Mouse (Mus musculus) stomach, embryonic 14.5 days (tissue): ENCODE measurements around the gene Gm10837. TPM values are rescaled to one million over a fixed set of nuclear protein-coding genes. Genes with fewer than 3 reads are reported as not detected.
A peak's percentile ranks its signal among the peaks of the same experiment; 100 is the strongest.
"Not testable (repeated sequence)": the region's sequence is repeated elsewhere in the genome, so short reads cannot be mapped to it uniquely, and the experiment has no call there.

Source experiments
- ATAC-seq: fragments of 200-750 bp; cut with Nextera tagmentation; 2 replicates; pipeline ENCODE4 v1.8.0; 2017; ENCODE audit warnings: low read depth, moderate TSS enrichment; ENCODE audit not compliant: insufficient number of reproducible peaks, insufficient read depth, low FRiP score
- H3K27ac ChIP-seq: fragments of 300-500 bp; sonication (generic); 2 replicates; pipeline ENCODE4 v1.5.1; 2014; ENCODE audit warnings: mild to moderate bottlenecking, low read length, moderate library complexity, mixed read lengths
- H3K27me3 ChIP-seq: fragments of 300-500 bp; sonication (generic); 2 replicates; pipeline ENCODE4 v1.6.1; 2014; ENCODE audit warnings: low read length, control low read depth, mixed read lengths; ENCODE audit not compliant: control insufficient read depth, insufficient read depth
- H3K36me3 ChIP-seq: fragments of 300-500 bp; sonication (generic); 2 replicates; pipeline ENCODE4 v1.6.1; 2014; ENCODE audit warnings: mild to moderate bottlenecking, control low read depth, low read length, moderate library complexity, mixed read lengths; ENCODE audit not compliant: control insufficient read depth, insufficient read depth
- H3K4me1 ChIP-seq: fragments of 300-500 bp; sonication (generic); 2 replicates; pipeline ENCODE4 v1.6.1; 2014; ENCODE audit warnings: low read length, control low read depth, mixed read lengths; ENCODE audit not compliant: control insufficient read depth, insufficient read depth
- H3K4me2 ChIP-seq: fragments of 300-500 bp; sonication (generic); replicated peaks from 2 replicates; pipeline ENCODE4 v1.6.1; 2014; ENCODE audit warnings: low read depth, low read length, control low read depth
- H3K4me3 ChIP-seq: fragments of 300-500 bp; sonication (generic); 2 replicates; pipeline ENCODE4 v1.5.1; 2014; ENCODE audit warnings: low read depth, low read length, control low read depth
- H3K9ac ChIP-seq: fragments of 300-500 bp; sonication (generic); replicated peaks from 2 replicates; pipeline ENCODE4 v1.6.1; 2014; ENCODE audit warnings: low read depth, mild to moderate bottlenecking, control low read depth, low read length, moderate library complexity, mixed read lengths
- H3K9me3 ChIP-seq: fragments of 300-500 bp; sonication (generic); 2 replicates; pipeline ENCODE4 v1.6.1; 2016; ENCODE audit warnings: low read depth, low read length, control low read depth; ENCODE audit not compliant: control insufficient read depth
- WGBS: fragments of 180-500 bp; shearing (Covaris S2); extraction: QIAGEN DNeasy Blood & Tissue Kit; methylation state at CpG from one replicate; pipeline ENCODE4 v1.1.7; 2014; 5-methylcytosine and 5-hydroxymethylcytosine counted together
- polyA plus RNA-seq: library from polyadenylated mRNA; unstranded; fragments of >200 nt; fragmentation: Nextera tagmentation; extraction: Ambion mirVana; gene quantifications from 2 replicates; pipeline ENCODE4 v1.2.1, GENCODE M21; 2014

Gene Gm10837
- polyA plus RNA-seq, 1 experiment from 2014 or later, result not detected

GRCm38 (mm10) chr14:122462689-122463079 is 27.7 kb upstream of the Gm10837 start:
- no peaks in the 10 kb centered on the region for H3K36me3 ChIP-seq
- no peak overlapping the region for H3K27ac ChIP-seq
- no peak for ATAC-seq
- H3K4me2 ChIP-seq, result no peak overlapping the region
- peaks cover 19% of the 10 kb centered on the region for H3K4me1 ChIP-seq
- H3K27me3 ChIP-seq, result peaks cover 51% of the 10 kb centered on the region
- H3K9me3 ChIP-seq, result no peaks in the 10 kb centered on the region
- 11% methylated on average over 17 of the region's 17 CpGs for WGBS
- H3K4me3 ChIP-seq, result no peak overlapping the region
- H3K9ac ChIP-seq, result no peak overlapping the region

- H3K36me3 ChIP-seq, result no peaks in the 10 kb centered on the region
- no peaks in the 10 kb centered on the region for H3K9me3 ChIP-seq
- peaks cover 19% of the 10 kb centered on the region for H3K4me1 ChIP-seq
- peaks cover 52% of the 10 kb centered on the region for H3K27me3 ChIP-seq
- H3K4me2 ChIP-seq, result peak overlapping the region; percentile 82
- H3K9ac ChIP-seq, result no peak overlapping the region
- WGBS, result 1% methylated on average over 40 of the region's 40 CpGs
- no peak overlapping the region for H3K27ac ChIP-seq
- peak overlapping the region; percentile 32 for H3K4me3 ChIP-seq
- ATAC-seq, result peak; percentile 12; the same call in 1 of the 2 replicates
Observed at GRCm38 (mm10) chr14:122463080-122463691, 27.2 kb upstream of the Gm10837 start.

GRCm38 (mm10) chr14:122463734-122464341 is 26.5 kb upstream of the Gm10837 start:
- ATAC-seq, H3K36me3 ChIP-seq, H3K27ac ChIP-seq, H3K9me3 ChIP-seq, H3K9ac ChIP-seq: not testable (repeated sequence)
- Histone ChIP-seq H3K4me1 (peaks cover 19% of the 10 kb centered on the region), H3K4me2 (peak overlapping the region; percentile 82), H3K27me3 (peaks cover 57% of the 10 kb centered on the region), H3K4me3 (peak overlapping the region; percentile 32)
- WGBS, result 0% methylated on average over 57 of the region's 58 CpGs

GRCm38 (mm10) chr14:122464351-122464762 is 26.0 kb upstream of the Gm10837 start:
- ATAC-seq, result no peak
- Histone ChIP-seq H3K36me3 (no peaks in the 10 kb centered on the region), H3K4me2 (peak overlapping the region; percentile 82), H3K27ac (no peak overlapping the region), H3K4me3 (peak overlapping the region; percentile 32), H3K4me1 (peaks cover 19% of the 10 kb centered on the region), H3K27me3 (peaks cover 61% of the 10 kb centered on the region), H3K9ac (no peak overlapping the region), H3K9me3 (no peaks in the 10 kb centered on the region)
- under 1% methylated on average over 58 of the region's 62 CpGs for WGBS

GRCm38 (mm10) chr14:122464763-122465741 is 25.3 kb upstream of the Gm10837 start, which contains the start of gene Zic5:
TSS of gene Zic5 (minus strand) at chr14:122465677.
- Histone ChIP-seq H3K4me1 (peaks cover 19% of the 10 kb centered on the region), H3K9ac (no peak within 1 kb of the TSS), H3K4me3 (peak within 1 kb of the TSS; percentile 32), H3K27ac (no peak within 1 kb of the TSS), H3K4me2 (peak within 1 kb of the TSS; percentile 82), H3K36me3 (no peaks in the 10 kb centered on the region), H3K27me3 (peaks cover 65% of the 10 kb centered on the region), H3K9me3 (no peaks in the 10 kb centered on the region)
- under 1% methylated on average over 41 of the region's 62 CpGs for WGBS
- no peak; the same call in 1 of the 2 replicates for ATAC-seq

GRCm38 (mm10) chr14:122465931-122466490 is 24.4 kb upstream of the Gm10837 start:
- H3K27ac ChIP-seq, result no peak overlapping the region
- H3K9me3 ChIP-seq, result no peaks in the 10 kb centered on the region
- H3K27me3 ChIP-seq, result peaks cover 70% of the 10 kb centered on the region
- no peak overlapping the region for H3K4me3 ChIP-seq
- ATAC-seq, result no peak
- H3K4me1 ChIP-seq, result peaks cover 19% of the 10 kb centered on the region
- WGBS, result 18% methylated on average over 13 of the region's 13 CpGs
- no peak overlapping the region for H3K4me2 ChIP-seq
- H3K36me3 ChIP-seq, result no peaks in the 10 kb centered on the region
- no peak overlapping the region for H3K9ac ChIP-seq

- H3K4me3 ChIP-seq, result no peak overlapping the region
- H3K9ac ChIP-seq, result no peak overlapping the region
- peaks cover 19% of the 10 kb centered on the region for H3K4me1 ChIP-seq
- no peak overlapping the region for H3K27ac ChIP-seq
- 52% methylated on average over 7 of the region's 7 CpGs for WGBS
- H3K9me3 ChIP-seq, result no peaks in the 10 kb centered on the region
- H3K27me3 ChIP-seq, result peaks cover 74% of the 10 kb centered on the region
- H3K36me3 ChIP-seq, result no peaks in the 10 kb centered on the region
- ATAC-seq, result no peak
- no peak overlapping the region for H3K4me2 ChIP-seq
Observed at GRCm38 (mm10) chr14:122466756-122467362, 23.5 kb upstream of the Gm10837 start.
